Mouse (Mus musculus): Measurements from ENCODE around the gene Rnf115.
A peak's percentile ranks its signal among the peaks of the same experiment; 100 is the strongest.

Gene Rnf115

DNA sequence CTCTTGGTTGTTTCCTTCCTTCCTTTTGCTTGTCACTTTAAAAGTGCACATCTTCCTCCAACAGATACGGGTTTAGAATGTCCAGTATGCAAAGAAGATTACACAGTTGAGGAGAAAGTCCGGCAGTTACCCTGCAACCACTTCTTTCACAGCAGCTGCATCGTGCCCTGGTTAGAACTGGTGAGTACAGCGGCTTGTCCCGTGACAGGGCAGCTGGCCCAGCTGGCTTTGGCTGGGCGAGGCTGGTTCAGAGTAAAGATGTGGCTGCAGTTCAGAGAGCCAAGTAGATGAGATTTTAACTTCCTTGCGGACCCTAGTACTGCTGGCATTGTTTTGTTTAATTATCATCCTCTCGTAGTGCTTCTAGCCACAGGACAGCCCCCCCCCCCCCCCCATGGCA lies 61.0 kb downstream of the Rnf115 start:
- peak; percentile 81 for DNase-seq

DNA sequence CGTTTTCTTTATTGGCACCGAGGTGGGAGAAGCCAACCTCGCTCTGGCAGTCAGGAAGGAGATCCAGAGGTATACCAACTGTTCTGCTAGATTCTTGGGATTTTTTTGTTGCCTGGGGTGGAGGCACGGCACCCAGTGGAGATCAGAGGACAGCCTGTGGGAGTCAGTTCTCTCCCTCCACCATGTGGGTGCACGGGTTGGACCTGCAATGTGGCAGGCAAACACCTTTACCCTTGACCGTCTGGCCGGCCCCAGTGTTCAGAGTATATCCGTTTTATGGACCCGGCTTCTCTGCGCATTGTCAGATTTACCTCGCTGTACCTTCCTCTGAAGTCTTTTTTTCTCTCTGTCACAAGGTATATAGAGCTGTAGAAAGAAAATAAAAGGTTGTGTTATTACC lies 72.8 kb downstream of the Rnf115 start:
- no peak for DNase-seq

DNA sequence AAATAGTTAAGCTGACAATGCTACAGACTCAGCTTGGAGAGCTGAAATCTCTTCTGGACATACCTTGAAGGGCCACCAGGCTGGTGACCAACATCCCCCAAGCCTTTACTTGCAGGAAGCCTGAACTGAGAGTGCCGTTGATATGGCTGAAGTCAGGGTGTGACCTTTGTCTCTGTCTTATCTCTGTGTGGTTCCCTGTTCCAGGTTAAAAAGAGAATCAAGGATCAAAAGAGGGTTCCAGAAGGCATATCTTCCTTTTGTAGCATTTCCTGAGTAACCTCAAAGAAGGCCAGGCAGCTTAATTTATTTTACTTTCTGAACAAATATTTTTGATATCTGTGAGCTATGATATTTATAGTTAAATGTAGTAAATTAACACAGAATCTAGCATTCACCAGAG lies 74.8 kb downstream of the Rnf115 start:
- DNase-seq, result no peak

DNA sequence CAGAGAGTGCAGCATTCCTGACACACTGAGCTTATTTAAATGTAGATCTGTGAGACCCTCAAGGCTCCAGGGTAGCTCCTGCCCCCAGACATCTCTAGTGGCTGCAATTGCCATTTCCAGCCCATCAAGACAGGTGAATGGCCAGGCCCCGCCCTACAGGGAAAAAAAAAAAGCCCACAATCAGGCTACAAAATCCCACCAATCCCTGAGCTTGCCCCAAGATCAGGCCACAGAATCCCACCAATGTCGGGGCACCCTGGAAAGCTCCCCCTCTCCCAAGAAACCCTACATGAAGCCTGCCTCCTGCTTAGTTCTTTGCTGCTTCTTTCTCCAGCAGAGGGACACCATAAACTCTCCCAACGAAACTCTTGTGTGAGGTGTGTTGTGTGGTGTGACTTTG lies 80.7 kb downstream of the Rnf115 start:
- DNase-seq, result no peak

DNA sequence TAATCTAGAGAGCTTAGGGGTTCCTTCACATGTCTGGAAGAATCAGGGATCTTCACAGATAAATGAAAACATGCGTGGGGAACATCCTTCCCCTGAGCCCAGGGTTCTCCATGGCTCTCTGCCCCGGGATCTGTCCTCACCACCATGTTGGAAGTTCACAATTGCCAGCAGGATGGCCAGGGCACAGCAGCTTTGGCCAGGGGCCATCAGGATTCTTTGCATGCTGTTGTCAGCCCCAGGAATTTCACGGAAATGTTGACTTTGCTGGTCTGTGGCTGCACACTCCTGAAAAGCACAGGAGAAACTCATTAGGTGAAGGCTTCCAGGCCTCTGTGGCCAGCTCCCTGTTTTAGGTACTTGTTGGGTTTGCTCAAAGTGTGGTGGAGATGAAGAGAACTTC lies 81.2 kb downstream of the Rnf115 start:
- peak; percentile 31 for DNase-seq

DNA sequence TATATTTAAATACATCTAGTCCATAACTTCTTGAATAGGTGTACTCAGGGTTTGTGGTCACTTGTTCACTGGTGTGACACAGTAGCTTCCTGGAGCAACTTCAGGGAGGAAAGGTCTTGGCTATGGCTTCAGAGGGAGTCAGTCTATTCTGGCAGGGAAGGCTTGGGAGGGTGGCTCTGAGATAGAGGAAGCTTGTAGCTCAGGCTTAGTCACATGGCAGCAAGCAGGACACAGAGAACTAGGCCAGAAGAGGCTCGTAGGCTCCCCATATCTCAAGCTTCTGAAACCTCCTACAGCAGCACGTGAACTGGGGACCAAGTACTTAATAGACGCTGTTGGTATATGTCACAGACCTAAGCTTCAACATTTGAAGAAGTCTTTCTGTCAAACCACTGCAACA lies 83.8 kb downstream of the Rnf115 start:
- no peak for DNase-seq

DNA sequence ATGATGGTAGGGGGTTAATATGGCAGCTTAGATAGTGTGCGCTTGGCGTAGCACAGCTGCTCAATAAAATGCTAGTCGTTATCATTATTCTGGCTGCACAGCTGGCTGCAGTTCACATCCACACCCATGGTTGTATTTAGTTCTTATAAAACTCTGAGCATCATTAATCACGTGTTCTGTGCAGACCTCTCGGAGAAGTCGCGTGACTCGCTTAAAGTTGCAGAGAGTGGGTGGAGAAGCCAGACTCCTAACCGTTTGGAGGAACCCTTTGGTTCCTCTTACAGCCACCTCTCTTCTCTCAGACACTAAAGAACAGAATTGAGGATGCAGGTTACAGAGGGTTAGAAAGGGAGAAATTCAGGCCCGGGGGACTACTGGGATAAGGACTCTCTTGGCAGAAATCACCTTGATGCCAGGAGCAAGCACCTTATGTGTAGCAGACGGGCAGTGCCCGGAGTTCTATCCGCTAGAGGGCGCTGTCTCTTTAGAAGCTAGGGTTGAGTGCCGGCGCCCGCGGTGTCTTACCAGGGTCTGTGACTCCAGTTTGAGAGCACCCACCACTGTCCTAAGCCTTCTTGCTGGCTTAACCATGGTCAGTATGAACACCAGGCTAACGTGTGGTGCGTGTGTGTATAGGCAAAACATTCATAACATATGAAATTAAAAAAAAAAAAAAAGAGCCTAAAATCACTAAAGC lies 85.1 kb downstream of the Rnf115 start:
- peak; percentile 86 for DNase-seq

DNA sequence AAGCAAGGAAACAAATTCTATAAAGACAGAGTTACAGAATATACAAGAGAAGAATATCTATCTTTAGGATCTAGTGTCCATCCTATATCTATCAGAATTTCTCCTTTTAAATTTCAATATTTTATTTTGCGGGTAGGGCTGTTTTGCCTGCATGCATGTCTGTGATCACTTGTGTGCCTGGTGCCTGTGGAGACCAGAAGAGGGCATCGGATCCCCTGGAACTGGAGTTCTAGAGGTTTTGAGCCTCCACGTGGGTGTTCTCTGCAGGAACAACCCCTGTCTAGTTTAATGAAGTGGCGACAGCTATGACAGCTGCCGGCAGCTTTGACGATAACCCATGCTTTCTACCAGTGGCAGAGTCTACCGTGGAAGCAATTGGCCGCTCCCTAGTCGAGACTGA lies 85.6 kb downstream of the Rnf115 start:
- peak; percentile 69 for DNase-seq

DNA sequence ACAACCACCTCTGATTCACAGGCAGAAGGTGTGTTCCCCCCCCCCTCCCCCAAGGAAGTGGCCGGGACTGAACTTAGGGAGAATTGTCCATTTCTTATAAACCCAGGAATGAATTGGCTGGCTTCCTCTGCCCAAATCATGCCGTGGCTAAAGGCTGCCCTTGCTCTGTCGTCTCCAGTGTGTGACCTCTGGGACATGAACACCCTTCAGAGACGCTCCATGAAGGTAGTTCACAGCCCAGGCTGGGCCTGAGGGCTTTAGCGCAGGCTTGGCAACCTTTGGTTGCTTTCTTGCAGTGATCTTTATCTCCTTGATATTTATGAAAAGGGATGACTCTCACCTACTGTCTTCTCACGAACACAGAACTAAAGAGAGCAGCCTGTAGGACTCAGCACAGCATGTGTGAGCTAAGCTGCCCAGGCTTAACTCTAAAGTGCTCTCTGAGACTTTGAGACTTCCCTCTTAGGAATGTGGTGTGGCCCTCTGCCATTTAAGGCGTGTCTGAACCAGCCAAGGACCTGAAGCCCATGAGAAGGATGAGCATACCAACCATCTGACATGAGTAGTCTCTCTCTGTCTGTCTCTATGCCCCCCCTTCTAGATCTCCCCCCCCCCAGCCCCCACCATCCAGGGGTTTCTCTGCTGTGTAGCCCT lies 86.3 kb downstream of the Rnf115 start:
- peak; percentile 76 for DNase-seq

DNA sequence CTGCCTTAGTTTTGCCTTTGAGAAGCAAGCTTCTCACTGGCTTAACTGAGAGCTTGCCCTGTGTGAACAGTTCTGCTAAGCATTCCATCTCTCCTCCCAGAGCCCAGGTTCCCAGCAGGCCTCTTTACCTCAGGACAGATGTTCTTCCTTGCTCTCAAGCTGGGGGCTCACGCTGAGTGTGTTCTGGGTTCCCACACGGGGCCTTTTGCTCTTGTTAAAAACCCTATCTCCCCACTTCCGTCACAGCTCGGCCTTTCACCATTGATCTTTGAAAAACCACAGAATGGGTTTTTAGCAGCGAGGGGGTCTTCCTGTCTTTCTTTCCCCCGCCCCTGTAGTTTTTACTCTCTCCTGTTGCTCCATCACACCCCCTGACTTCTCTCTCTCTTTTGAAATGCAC lies 86.9 kb downstream of the Rnf115 start:
- DNase-seq, result no peak

DNA sequence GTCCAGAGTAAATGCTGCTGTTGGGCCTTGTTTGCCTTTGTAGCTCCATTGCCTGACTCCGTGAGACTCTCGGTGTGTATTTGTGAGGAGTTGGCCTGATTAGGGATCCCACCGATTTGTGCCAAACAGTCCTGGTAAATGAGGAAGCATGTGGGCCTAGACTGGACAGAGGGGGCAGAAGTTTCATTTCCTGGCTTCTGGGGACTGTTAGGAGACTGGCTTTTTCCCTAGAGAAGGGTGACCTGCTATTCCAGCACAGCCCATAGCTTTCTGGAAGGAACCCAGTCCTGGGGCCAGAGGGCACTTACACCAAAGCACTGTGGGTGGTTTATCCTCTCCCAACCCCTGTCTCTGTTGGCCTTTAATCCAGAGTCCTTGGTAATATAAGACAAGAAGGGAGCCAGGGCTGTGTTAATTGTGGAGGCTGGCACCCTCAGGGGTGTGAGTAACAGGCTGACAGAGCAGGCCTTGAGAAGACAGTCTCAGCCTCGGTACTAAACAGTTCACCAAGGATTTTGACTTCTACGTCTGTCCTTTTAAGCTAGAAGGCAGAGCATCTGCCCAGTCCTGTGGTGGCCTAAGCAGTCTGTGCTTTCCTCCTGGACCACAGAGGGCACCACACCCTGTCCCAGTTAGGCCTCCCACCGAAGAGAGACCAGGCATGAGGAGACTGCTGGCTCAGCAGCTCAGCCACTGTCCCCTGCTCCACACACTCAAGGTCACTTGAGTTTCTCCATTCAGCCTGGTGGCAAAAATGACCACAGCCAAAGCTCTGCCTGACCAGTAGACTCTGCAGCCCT lies 92.9 kb downstream of the Rnf115 start:
- peak; percentile 71 for DNase-seq

DNA sequence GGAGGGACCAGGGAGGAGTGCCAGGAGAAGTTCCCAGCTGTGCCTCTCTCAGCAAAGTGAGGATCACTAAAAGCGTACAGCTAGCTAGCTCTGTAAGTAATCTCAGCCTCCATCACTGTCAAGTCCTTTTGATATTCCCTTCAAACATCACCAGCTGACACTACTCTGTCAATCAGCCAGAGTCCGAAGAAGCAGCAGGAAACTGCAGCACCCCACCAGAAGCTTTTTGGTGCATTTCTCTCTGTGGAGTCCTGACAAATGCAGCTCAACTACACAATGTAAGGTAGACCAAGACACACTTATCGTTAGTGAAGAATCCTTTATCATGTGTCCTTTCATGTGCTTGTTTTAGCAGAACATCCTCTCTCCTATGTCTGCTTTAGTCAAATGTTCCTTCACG lies 94.1 kb downstream of the Rnf115 start:
- no peak for DNase-seq

DNA sequence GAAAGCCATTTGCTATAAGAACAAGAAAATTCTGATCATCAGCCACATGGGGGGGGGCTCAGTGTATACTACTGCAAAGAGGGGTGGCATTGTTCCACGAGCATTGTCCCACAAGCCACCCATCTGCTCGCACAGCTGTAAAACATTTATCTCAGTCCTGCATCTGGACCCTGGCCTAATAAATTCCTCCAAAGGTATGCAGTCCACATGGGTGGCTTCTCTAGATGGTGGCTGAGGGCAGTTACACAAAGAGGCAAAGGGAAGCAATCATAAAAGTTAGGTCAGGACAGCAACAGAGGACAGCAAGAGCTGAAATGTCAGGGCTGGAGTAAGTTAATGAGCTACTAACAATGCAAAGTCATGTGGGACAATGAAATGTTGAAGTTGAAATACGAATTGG lies 96.2 kb downstream of the Rnf115 start:
- DNase-seq, result peak; percentile 60

DNA sequence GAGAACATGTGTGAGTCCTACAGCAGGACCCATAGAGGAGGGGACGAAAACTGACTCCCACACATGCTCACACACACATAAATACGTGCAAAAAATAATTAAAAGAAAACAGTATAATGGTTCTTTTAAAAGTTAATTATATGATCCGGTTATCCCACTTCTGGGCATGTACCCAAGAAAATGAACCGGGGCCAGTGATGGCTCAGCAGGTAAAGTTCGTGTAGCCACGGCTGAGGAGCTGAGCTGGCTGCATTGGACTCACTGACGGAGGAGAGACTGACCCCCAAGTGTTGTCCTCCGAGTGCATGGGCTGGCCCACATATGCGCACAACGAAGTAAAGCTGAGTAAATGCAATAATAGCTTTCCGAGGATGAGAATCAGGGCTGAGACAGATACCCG lies 97.2 kb downstream of the Rnf115 start:
- DNase-seq, result peak; percentile 73

DNA sequence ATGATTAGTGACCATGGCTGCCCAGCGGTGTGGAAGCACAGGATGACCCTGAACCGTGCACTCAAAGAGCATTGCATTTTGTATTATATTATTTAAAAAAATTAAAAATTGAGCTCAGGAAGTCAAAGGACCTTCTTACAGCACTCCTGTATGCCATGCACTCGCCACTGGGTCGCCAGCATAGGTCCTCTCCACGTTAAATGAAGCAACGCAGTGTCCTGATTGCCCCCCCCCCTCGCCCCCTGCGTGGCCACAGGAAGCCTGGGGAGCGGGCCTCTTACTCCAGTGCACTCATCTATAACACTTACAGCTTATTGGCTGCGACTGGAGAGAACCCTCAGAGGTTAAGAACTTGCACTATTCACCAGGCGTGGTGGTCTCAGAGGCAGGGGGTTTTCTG lies 97.8 kb downstream of the Rnf115 start:
- no peak for DNase-seq

DNA sequence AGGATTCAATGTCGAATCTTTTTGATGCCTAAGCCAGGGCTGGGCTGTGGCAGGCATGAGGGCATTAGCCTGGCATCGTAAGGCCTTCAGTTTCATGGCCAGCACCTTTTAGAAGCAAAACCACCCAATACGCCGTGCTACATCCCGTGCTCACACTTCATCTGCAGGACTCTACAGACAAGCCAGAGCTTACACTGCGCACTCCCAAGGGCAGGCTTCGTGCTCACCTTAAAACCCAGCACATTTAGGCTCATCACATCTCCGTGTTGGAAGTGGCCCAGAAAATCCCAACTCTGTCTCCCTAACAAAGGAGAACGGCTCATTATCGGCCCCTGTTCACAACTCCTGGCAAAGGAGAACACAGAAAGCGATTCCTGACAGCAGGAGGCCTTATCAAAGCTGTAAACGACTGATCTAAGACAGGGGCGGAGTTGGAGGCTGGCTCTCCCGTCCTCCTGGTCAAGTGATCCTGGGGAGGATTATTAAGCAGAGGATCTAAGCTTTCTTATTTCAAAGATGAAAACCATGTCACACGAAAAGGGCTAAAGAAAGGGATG lies 100.9 kb downstream of the Rnf115 start:
- no peak for DNase-seq

DNA sequence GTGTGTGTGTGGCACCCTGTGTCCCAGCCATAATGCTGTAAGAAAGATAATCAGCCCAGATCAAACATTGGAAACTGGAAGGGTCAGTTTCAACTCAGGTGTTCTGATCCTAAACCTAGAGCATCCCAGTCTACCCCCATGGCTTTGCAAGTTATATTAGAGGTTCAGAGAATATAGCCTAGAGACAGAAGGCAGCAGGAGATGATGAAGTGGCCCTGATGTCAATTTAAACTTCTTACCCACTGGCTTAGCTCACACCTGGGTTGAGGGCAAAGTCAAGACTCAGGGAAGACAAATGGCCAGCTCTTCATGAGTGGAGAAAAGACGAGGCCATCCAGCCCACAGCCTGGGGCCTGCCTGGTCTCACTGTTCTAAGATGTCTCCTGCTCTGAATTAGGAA lies 101.5 kb downstream of the Rnf115 start, which contains the start of the genes Pdzk1 and Cd160:
Gene Pdzk1, plus strand, starts transcription at position 301 of the 400 bp plus-strand sequence.
Gene Cd160, minus strand, starts transcription at position 368 of the 400 bp plus-strand sequence.
- DNase-seq, result no peak

DNA sequence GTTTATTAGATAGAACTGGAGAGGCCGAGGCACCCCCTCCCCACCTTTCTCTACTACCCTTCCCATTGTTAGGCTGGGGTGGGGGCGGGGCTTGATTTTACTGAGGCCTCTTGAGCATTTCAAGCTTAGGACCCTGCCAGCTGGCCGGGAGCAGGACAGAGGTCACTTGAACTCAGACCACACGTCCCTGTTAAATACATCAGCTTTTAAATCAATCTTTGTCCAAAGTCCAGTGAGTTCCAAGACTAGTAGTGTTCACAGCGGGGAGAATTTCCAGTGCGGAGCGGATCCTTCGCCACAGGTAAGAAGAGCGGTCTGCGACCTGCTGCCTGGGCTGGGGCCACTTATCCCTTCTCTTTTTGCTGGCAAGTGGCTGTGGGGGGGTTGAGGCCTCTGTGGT lies 102.4 kb downstream of the Rnf115 start:
- peak; percentile 76 for DNase-seq

DNA sequence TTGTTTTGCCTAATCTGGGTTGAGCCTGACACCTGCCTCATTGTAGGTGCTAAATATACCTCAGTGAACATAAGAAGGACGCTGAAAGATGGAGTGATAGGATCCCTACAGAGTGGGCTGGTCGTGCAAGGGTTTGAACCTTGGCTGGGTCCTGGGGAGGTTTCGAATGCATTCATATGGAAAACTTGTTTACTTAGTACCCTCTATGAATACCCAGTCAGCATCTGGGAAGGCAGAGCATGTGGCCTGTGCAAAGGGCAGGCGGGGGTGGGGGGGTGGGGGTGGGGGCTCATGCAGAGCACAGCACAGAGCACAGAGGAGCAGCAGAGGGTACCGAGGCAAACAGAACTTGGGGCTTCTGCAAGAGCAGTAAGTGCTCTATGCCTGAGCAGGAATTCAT lies 105.5 kb downstream of the Rnf115 start:
- peak; percentile 69 for DNase-seq

DNA sequence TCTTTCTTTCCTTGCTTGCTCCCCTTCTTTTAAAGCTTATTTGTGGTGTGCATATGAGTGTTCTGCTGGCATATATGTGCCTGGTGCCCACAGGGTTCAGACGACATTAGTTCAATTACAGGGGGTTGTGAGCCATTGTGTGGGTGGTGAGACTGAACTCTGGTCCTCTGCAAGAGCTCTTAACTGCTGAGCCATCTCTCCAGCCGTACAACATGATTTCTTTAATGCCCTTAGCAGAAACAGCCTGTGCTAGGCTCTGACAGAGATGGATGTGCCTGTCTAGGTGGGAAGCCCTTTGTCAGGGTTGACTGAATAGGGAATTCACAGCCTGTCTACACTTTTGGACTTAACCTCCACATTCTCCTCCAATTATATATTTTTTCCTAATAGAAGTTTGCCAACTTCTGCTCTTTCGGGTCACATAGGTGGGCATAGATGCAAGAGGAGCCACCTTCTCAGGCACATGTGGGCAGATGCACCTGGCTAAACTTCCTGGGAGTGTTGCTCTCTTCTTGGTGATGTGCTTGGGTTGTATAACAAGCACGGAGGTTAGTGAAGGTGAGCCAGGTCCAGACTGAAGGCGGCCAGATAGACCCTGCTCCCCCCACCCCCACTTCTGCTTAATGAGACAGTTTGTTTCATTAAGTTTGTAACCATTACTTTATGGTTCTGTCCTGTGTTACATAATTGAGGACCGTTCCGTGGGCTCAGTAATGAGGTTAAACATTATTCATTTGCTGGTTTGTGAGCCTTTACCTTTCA lies 107.3 kb downstream of the Rnf115 start:
- peak; percentile 64 for DNase-seq

DNA sequence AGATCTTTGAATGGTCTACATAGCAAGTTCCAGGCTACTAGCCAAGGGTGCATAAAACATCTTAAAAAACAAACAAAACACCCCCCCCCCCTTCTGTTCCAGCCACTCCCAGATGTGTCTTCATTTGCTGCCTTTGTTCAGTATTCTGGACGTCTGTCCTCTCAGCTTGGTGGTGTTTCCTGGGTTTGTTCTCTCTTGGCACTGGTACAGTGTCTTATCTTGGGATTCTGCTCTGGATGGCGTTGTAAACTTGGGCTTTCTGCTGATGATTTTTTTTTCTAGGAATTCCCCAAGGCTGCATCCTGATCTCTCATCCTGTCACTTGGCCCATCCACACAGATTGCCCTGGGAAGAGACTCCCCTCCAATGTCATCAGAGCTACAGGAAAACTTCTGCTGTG lies 109.0 kb downstream of the Rnf115 start:
- DNase-seq, result no peak

DNA sequence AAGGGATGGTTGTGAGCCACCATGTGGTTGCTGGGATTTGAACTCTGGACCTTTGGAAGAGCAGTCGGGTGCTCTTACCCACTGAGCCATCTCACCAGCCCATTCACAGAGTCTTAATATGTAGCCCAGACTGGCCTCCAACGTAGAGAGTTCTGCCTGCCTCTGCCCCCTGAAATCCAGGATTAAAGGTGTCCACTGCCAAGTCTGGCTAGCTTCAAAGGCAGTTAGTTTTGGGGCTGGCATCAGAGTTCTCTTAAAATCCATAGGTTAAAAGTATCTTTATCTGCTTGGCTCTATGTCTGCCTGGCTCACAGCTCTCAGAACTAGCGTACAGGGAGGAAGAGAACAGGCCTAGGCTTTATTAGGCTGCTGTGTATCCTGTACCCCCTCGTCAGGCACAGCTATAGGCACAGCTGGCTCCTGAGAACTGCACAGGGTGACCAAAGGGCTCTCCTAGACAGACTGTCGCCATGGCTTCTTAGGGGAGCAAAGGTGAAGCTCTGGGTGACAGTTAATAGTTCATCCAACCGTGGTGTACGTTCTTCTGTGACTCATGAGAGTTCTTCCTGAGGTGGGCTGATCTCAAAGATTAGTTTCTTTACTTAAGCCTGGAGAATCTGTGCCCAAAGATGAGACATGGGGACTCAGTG lies 111.7 kb downstream of the Rnf115 start:
- peak; percentile 69 for DNase-seq
